Mouse (Mus musculus) stomach, embryonic 15.5 days (tissue): ENCODE measurements around the gene Myom3. TPM values are rescaled to one million over a fixed set of nuclear protein-coding genes. Genes with fewer than 3 reads are reported as not detected.

Experiments
- ATAC-seq: fragments of 200-750 bp; cut with Nextera tagmentation; 2 replicates; pipeline ENCODE4 v1.8.0; 2017; ENCODE audit warnings: low read depth, moderate number of reproducible peaks, moderate TSS enrichment; ENCODE audit not compliant: insufficient read depth, low FRiP score
- H3K27ac ChIP-seq: fragments of 300-500 bp; sonication (generic); 2 replicates; pipeline ENCODE4 v1.5.1; 2015; ENCODE audit warnings: mild to moderate bottlenecking, inconsistent platforms
- H3K27me3 ChIP-seq: fragments of 300-500 bp; sonication (generic); replicated peaks from 2 replicates; pipeline ENCODE4 v1.6.1; 2015; ENCODE audit warnings: inconsistent platforms
- H3K36me3 ChIP-seq: fragments of 300-500 bp; sonication (generic); 2 replicates; pipeline ENCODE4 v1.6.1; 2015; ENCODE audit warnings: inconsistent platforms
- H3K4me1 ChIP-seq: fragments of 300-500 bp; sonication (generic); 2 replicates; pipeline ENCODE4 v1.6.1; 2015; ENCODE audit warnings: inconsistent platforms
- H3K4me2 ChIP-seq: fragments of 300-500 bp; sonication (generic); 2 replicates; pipeline ENCODE4 v1.6.1; 2015; ENCODE audit warnings: mild to moderate bottlenecking, inconsistent platforms
- H3K4me3 ChIP-seq: fragments of 300-500 bp; sonication (generic); replicated peaks from 2 replicates; pipeline ENCODE4 v1.5.1; 2015; ENCODE audit warnings: inconsistent platforms
- H3K9ac ChIP-seq: fragments of 300-500 bp; sonication (generic); 2 replicates; pipeline ENCODE4 v1.6.1; 2015; ENCODE audit warnings: inconsistent platforms
- H3K9me3 ChIP-seq: fragments of 300-500 bp; sonication (generic); 2 replicates; pipeline ENCODE4 v1.6.1; 2016; ENCODE audit warnings: inconsistent platforms
- WGBS: fragments of 180-500 bp; shearing (Covaris S2); methylation state at CpG from one replicate; pipeline ENCODE4 v1.1.7; 2015; 5-methylcytosine and 5-hydroxymethylcytosine counted together
- polyA plus RNA-seq: library from polyadenylated mRNA; unstranded; fragments of >200 nt; fragmentation: Nextera tagmentation; extraction: Ambion mirVana; gene quantifications from 2 replicates; pipeline ENCODE4 v1.2.1, GENCODE M21; 2015

Gene Myom3
- polyA plus RNA-seq, 1 experiment from 2014 or later = 0.58 TPM

DNA sequence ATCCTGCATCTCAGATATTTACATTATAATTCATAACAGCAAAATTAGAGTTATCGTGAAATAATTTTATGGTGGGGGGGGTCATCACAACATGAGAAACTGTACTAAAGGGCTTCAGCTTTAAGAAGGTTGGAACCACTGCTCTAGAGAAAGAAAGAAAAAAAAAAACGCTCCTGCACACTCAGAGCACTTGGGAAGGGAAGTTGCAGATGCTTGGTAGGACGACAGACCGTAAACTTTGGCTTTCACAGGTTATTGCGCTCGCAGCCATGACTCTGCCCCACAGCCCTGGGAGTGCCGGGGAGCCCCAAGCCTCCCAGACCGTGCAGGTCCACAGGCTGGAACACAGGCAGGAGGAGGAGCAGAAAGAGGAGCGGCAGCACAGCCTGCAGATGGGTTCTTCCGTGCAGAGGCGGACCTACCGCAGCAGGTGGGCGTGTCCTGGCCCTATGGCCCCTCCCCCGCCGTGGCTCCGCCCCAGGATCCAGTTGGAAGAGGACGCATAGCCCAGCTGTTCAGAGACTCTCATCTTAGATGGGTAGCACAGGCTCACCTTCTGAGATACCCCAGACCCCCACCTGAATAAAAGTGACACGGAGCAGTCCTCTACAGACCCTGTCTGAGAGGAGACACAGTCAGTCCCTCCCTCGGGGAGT is 2.9 kb downstream of the Myom3 start:
- Histone ChIP-seq H3K9me3 (no peaks in the 10 kb centered on the region), H3K4me2 (peak overlapping the region; percentile 58), H3K4me3 (peak overlapping the region; percentile 34), H3K36me3 (no peaks in the 10 kb centered on the region), H3K4me1 (peaks cover 13% of the 10 kb centered on the region), H3K27me3 (no peaks in the 10 kb centered on the region), H3K27ac (no peak overlapping the region; the same call in 1 of the 2 replicates), H3K9ac (no peak overlapping the region; the same call in 1 of the 2 replicates)
- WGBS = 7% methylated on average over 19 of the region's 19 CpGs
- ATAC-seq = peak; percentile 93

DNA sequence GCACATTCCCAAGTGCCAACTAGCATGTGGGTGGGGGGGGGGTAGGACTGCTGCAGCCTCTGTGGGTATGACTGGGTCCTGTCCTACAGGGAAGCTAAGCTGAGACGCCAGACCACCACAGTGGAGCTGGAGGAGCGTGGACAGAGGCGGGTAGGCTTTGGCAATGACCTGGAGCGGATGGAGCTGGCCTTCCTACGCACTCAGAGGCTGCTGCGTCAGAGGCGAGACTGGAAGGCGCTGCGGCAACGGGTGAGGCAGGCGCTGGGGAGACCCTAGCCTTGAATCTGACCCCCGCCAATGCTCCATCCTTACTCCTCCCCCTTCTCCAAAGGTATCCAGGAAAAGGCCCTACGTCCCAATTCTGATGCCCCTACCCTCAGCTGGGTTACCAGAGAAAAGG is 5.2 kb downstream of the Myom3 start:
- Histone ChIP-seq H3K4me2 (no peak overlapping the region), H3K36me3 (no peaks in the 10 kb centered on the region), H3K4me1 (peaks cover 10% of the 10 kb centered on the region), H3K27ac (no peak overlapping the region), H3K9me3 (no peaks in the 10 kb centered on the region), H3K4me3 (no peak overlapping the region), H3K9ac (no peak overlapping the region), H3K27me3 (no peaks in the 10 kb centered on the region)
- ATAC-seq = no peak
- 87% methylated on average over 13 of the region's 13 CpGs for WGBS

DNA sequence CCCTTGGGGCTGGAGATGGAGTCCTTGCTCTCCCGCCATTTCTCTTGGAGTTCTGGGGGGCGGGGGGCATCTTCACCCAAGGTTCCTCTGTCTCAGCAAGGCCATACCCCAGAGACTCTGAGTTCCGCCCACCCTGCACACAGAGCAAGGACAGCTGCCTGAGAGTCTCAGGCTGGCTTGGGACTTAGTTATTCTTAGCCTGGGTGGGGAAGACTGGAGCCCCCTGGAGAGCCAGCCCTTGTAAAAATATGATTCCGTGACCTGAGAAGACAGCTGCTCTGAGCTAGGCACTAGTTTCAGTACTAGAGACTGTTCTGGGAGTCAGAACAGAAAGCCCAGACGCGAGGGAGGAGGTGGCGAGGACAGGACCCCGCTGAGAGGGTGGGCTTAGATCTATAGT is 6.2 kb downstream of the Myom3 start:
- Histone ChIP-seq H3K9me3 (no peaks in the 10 kb centered on the region), H3K36me3 (no peaks in the 10 kb centered on the region), H3K4me3 (no peak overlapping the region), H3K4me1 (peaks cover 10% of the 10 kb centered on the region), H3K4me2 (no peak overlapping the region), H3K27me3 (no peaks in the 10 kb centered on the region), H3K27ac (no peak overlapping the region), H3K9ac (no peak overlapping the region)
- ATAC-seq = no peak
- 75% methylated on average over 8 of the region's 8 CpGs for WGBS

DNA sequence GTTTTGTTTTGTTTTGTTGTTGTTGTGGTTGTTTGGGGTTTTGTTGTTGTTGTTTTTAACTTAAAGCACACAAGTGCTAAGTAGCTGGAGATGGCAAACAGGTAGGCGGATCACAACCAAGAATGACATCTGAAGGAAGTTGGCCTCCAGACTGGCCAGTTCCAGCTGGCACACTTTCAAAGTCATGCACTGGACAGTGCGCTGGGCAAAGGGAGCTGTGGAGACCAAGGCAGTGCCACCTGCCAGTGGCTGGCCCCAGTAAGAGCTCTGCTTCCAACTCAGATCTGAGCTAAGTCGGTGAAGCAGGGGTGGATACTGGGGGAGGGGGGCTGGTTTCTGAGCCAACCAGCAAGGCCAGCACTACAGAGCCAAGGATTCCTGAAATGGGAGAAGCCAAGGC is 7.5 kb downstream of the Myom3 start:
- Histone ChIP-seq H3K9ac (no peak overlapping the region), H3K4me1 (peaks cover 10% of the 10 kb centered on the region), H3K27ac (no peak overlapping the region), H3K27me3 (no peaks in the 10 kb centered on the region), H3K9me3 (no peaks in the 10 kb centered on the region), H3K4me2 (no peak overlapping the region), H3K36me3 (no peaks in the 10 kb centered on the region), H3K4me3 (no peak overlapping the region)
- ATAC-seq = no peak
- 79% methylated on average over 3 of the region's 3 CpGs for WGBS

DNA sequence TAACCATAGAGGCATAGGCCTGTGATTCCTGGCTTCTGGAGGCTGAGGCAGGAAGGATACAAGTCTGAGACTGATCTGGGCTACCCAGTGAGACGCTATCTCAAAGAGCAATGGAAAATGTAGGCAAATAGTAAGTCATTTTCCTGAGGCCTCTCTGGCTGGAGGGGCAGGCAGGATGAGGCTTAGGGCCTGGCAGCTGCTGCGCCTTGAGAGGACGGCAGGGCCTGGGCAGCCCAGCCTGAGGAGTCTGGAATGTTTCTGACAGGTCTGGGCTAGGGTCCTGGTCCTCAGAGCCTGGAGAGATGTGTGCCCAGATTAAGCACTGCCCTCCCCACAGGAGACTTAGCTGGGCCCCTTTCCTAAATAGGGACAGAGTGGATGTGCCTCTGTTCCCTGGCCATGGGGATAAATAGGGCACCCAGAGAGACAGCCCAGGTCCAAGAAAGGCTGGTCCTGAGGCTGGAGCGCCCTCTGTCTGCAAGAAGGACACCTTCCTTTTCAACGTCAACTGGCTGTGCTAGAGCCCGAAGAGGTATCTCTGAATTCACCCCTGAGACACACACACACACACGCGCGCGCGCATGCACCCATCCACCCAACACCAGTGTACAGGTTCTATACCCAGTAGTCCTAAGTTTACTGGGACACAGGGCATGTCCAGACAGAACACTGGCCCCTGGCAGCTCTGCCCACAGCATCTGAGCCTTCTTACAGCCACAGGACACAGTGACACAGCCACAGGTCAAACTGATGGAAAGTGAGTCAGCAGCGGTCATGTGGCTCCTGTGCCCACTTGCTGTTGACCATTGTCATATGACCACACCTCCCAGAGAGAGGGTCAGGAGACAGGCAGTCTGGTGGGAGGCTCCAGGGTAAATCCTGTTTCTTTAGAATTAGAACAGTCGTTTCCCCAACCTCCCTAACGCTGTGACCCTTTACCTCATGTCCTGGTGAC is 9.3 kb downstream of the Myom3 start:
- no peak overlapping the region for H3K4me3 ChIP-seq
- no peak for ATAC-seq
- no peaks in the 10 kb centered on the region for H3K36me3 ChIP-seq
- H3K4me2 ChIP-seq = no peak overlapping the region
- H3K4me1 ChIP-seq = peaks cover 2% of the 10 kb centered on the region; the same call in 1 of the 2 replicates
- no peak overlapping the region for H3K27ac ChIP-seq
- WGBS = 58% methylated on average over 14 of the region's 14 CpGs
- H3K9me3 ChIP-seq = no peaks in the 10 kb centered on the region
- H3K9ac ChIP-seq = no peak overlapping the region
- no peaks in the 10 kb centered on the region for H3K27me3 ChIP-seq

DNA sequence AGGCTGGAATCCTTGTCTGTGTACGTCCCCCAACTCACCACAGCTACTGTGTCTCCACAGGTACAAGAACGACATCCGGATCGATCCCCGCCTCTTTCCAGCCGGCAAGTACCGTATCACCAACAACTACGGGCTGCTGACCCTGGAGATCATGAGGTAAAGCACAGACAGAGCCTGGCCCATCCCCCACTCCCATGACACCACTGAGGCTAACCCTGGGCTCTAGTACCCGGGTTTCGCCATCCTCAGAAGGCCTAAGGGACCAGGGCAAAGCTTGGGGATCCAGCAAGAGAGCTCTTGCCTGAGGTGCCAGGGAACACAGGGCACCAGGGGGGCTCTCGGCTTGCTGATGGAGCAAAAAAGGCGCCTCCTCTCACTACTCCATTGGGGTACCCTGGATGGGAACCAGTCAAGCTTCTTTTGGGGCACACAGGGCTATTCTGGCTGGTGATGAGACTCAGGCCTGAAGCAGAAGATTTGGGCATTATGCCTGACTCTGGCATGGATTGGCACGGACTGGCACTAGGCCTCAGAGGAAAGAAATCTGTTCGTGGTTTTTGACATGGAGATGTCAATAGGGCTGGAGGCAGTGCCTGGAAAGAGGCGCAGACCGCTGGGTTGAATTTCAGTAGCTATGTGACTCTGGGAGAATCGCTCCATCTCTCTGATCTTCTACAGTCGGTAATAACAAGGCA is 11.2 kb downstream of the Myom3 start:
- H3K27ac ChIP-seq = no peak overlapping the region
- H3K9ac ChIP-seq = no peak overlapping the region
- no peaks in the 10 kb centered on the region for H3K9me3 ChIP-seq
- peaks cover 2% of the 10 kb centered on the region; the same call in 1 of the 2 replicates for H3K4me1 ChIP-seq
- H3K36me3 ChIP-seq = no peaks in the 10 kb centered on the region
- no peak for ATAC-seq
- no peak overlapping the region for H3K4me3 ChIP-seq
- H3K4me2 ChIP-seq = no peak overlapping the region
- 83% methylated on average over 18 of the region's 18 CpGs for WGBS
- no peaks in the 10 kb centered on the region for H3K27me3 ChIP-seq

DNA sequence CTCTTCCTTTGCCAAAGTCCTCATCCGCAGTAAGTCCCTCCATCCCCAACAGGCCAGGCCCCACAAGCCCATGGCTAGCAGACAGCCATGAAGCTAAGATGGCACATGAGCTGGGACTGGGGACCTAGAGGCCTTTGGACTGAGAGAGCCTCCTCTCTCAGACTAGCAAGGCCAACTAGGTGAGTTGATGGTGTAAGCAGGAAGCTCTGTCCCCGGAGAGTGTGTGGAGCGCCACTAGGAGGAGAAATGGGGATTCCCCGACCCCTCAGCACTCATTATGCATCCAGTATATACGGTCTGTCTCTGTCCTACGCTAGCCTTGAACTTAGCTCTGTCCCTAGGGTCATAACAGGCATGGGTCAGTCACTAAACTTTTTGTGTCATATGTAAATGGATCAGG is 12.1 kb downstream of the Myom3 start:
- H3K27me3 ChIP-seq = no peaks in the 10 kb centered on the region
- H3K9me3 ChIP-seq = no peaks in the 10 kb centered on the region
- no peaks in the 10 kb centered on the region for H3K36me3 ChIP-seq
- peaks cover 2% of the 10 kb centered on the region; the same call in 1 of the 2 replicates for H3K4me1 ChIP-seq
- H3K4me2 ChIP-seq = no peak overlapping the region
- H3K27ac ChIP-seq = no peak overlapping the region
- H3K9ac ChIP-seq = no peak overlapping the region
- 79% methylated on average over 6 of the region's 6 CpGs for WGBS
- no peak overlapping the region for H3K4me3 ChIP-seq
- ATAC-seq = no peak

DNA sequence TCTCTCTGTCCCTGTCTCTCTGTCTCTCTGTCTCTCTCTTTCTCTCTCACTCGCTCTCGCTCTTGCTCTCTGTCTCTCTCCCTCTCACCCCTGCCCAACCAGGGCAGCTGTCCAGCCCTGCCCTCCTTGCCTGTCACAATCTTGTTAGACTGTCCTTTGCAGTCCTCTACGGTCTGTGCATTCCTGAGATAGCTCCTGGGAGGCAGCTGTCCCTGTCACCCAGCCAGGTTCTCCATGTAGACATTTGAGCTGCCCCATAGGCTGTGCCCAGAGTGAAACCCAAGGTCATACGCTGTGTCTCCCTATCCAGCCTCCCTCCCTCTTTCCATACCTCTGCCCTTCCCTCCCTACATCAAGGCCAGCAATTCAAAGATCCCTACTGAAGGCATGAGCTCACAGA is 13.2 kb downstream of the Myom3 start:
- peaks cover 2% of the 10 kb centered on the region; the same call in 1 of the 2 replicates for H3K4me1 ChIP-seq
- no peaks in the 10 kb centered on the region for H3K27me3 ChIP-seq
- no peaks in the 10 kb centered on the region for H3K36me3 ChIP-seq
- WGBS = 63% methylated on average over 4 of the region's 4 CpGs
- no peak overlapping the region for H3K4me2 ChIP-seq
- no peaks in the 10 kb centered on the region for H3K9me3 ChIP-seq
- ATAC-seq = no peak
- H3K9ac ChIP-seq = no peak overlapping the region
- H3K4me3 ChIP-seq = no peak overlapping the region
- H3K27ac ChIP-seq = no peak overlapping the region

DNA sequence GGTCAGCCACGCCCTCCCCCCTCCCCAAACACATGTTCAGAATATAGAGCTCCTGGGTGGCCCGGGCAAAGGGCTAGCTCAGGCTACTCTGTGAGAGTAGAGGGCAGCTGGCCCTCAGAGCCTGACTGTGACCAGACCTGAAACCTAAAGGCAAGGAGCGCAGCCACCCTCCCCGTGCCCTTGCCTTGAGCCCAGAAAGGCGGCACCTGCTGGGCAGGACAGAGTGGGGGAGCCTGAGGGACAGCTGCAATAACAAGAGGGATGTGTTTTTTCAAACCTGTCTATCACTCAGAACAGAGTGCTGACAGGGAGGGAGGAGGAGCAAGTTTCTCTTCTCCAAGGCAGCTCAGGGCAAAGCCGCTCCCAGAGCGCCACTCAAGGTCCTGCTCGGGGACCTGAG is 15.0 kb downstream of the Myom3 start:
- no peaks in the 10 kb centered on the region for H3K9me3 ChIP-seq
- H3K27me3 ChIP-seq = no peaks in the 10 kb centered on the region
- ATAC-seq = no peak
- no peak overlapping the region for H3K4me3 ChIP-seq
- no peak overlapping the region for H3K9ac ChIP-seq
- 0 out of 2 replicates have a peak, but pooled peaks cover 4% of the 10 kb centered on the region for H3K4me1 ChIP-seq
- 64% methylated on average over 8 of the region's 8 CpGs for WGBS
- no peak overlapping the region for H3K4me2 ChIP-seq
- H3K27ac ChIP-seq = no peak overlapping the region
- H3K36me3 ChIP-seq = no peaks in the 10 kb centered on the region

DNA sequence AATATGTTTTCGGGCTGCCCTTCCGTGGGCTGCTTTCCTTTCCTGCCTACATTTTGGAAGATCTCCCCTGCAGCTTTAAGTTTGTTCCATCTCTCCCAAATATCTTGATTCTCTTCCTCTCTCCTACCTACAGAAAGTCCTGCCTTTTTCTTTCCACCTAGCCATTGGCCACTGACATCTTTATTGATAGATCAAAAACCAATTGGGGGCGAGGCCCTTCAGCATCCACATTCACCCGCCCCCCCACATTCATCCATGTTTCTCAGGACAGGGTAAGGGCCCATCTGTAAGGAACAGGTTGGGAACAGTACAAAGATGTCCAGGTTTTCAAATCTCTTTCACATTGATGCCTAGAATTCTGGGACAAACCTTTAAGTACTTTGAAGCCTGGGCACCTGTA is 17.3 kb downstream of the Myom3 start:
- Histone ChIP-seq H3K4me2 (no peak overlapping the region), H3K9ac (no peak overlapping the region), H3K36me3 (no peaks in the 10 kb centered on the region), H3K9me3 (no peaks in the 10 kb centered on the region), H3K27ac (no peak overlapping the region), H3K4me1 (0 out of 2 replicates have a peak, but pooled peaks cover 7% of the 10 kb centered on the region), H3K4me3 (no peak overlapping the region), H3K27me3 (no peaks in the 10 kb centered on the region)
- WGBS = 87% methylated on average over 4 of the region's 4 CpGs
- ATAC-seq = no peak

DNA sequence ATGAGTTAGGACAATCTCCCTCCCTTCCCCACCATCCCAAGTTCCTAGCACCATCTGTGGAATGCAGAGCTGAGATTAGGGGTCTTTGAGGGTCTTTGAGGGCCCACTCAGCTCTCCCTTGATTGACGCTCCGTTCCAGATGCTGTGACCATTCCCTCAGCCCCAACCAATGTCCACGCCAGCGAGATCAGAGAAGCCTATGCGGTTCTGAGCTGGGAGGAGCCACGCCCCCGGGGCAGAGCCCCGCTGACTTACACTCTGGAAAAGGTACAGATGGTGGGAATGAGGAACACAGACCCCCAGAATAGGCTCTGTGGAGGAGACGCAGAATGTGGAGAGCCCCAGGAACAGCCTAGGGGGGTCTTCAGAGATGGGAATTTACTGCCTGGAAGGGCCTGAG is 20.1 kb downstream of the Myom3 start:
- no peak for ATAC-seq
- H3K9me3 ChIP-seq = no peaks in the 10 kb centered on the region
- 61% methylated on average over 9 of the region's 9 CpGs for WGBS

More for the DNA sequence above, 20.1 kb downstream of the Myom3 start:
- 0 out of 2 replicates have a peak, but pooled peaks cover 7% of the 10 kb centered on the region for H3K4me1 ChIP-seq
- H3K4me3 ChIP-seq = no peak overlapping the region
- no peak overlapping the region for H3K4me2 ChIP-seq
- H3K36me3 ChIP-seq = no peaks in the 10 kb centered on the region
- H3K27me3 ChIP-seq = no peaks in the 10 kb centered on the region
- no peak overlapping the region for H3K9ac ChIP-seq
- H3K27ac ChIP-seq = no peak overlapping the region
